Mouse (Mus musculus) lung, embryonic 16.5 days (tissue): ENCODE data around the gene Ints12. TPM values are rescaled to one million over a fixed set of nuclear protein-coding genes. Genes with fewer than 3 reads are reported as not detected.

Experiments
- ATAC-seq: fragments of 200-750 bp; cut with Nextera tagmentation; 2 replicates; pipeline ENCODE4 v1.8.0; 2017; ENCODE audit warnings: low read depth, mild to moderate bottlenecking, moderate library complexity
- H3K27ac ChIP-seq: fragments of 300-500 bp; sonication (generic); 2 replicates; pipeline ENCODE4 v1.5.1; 2014; ENCODE audit warnings: mild to moderate bottlenecking, control low read depth, low read length
- H3K27me3 ChIP-seq: fragments of 300-500 bp; sonication (generic); 2 replicates; pipeline ENCODE4 v1.6.1; 2014; ENCODE audit warnings: low read depth, low read length, mixed read lengths; ENCODE audit not compliant: control insufficient read depth, insufficient read depth
- H3K36me3 ChIP-seq: fragments of 300-500 bp; sonication (generic); 2 replicates; pipeline ENCODE4 v1.6.1; 2014; ENCODE audit warnings: low read length; ENCODE audit not compliant: control insufficient read depth, insufficient read depth
- H3K4me1 ChIP-seq: fragments of 300-500 bp; sonication (generic); replicated peaks from 2 replicates; pipeline ENCODE4 v1.6.1; 2014; ENCODE audit warnings: low read length, mixed read lengths; ENCODE audit not compliant: control insufficient read depth, insufficient read depth
- H3K4me2 ChIP-seq: fragments of 300-500 bp; sonication (generic); 2 replicates; pipeline ENCODE4 v1.6.1; 2014; ENCODE audit warnings: low read depth, low read length, control low read depth
- H3K4me3 ChIP-seq: fragments of 300-500 bp; sonication (generic); 2 replicates; pipeline ENCODE4 v1.5.1; 2014; ENCODE audit warnings: mild to moderate bottlenecking, low read length, control low read depth
- H3K9ac ChIP-seq: fragments of 300-500 bp; sonication (generic); 2 replicates; pipeline ENCODE4 v1.6.1; 2014; ENCODE audit warnings: low read length, control low read depth
- H3K9me3 ChIP-seq: fragments of 300-500 bp; sonication (generic); 2 replicates; pipeline ENCODE4 v1.6.1; 2016; ENCODE audit warnings: low read length; ENCODE audit not compliant: control insufficient read depth
- whole genome bisulfite sequencing: fragments of 180-500 bp; shearing (Covaris S2); extraction: QIAGEN DNeasy Blood & Tissue Kit; methylation state at CpG from one replicate; pipeline ENCODE4 v1.1.7; 2014; 5-methylcytosine and 5-hydroxymethylcytosine counted together
- polyA plus RNA-seq: library from polyadenylated mRNA; unstranded; fragments of >200 nt; fragmentation: Nextera tagmentation; extraction: Ambion mirVana; gene quantifications from 2 replicates; pipeline ENCODE4 v1.2.1, GENCODE M21; 2015

Ints12 gene
- polyA plus RNA-seq, 1 experiment from 2014 or later: 24.3 TPM

- Histone ChIP-seq H3K27me3 (no peaks in the 10 kb centered on the region), H3K27ac (no peak overlapping the region), H3K9me3 (no peaks in the 10 kb centered on the region), H3K4me1 (peaks cover 15% of the 10 kb centered on the region), H3K4me2 (peak overlapping the region; percentile 64), H3K9ac (no peak overlapping the region; the same call in 1 of the 2 replicates), H3K36me3 (peaks cover 2% of the 10 kb centered on the region), H3K4me3 (peak overlapping the region; percentile 95)
- 80% methylated on average over 1 of the region's 1 CpGs for WGBS
- ATAC-seq: no peak
Observed at GRCm38 (mm10) chr3:133092936-133093335, 1.3 kb downstream of the Ints12 start.

- Histone ChIP-seq H3K4me3 (no peak overlapping the region), H3K27ac (no peak overlapping the region), H3K9ac (no peak overlapping the region), H3K36me3 (peaks cover 13% of the 10 kb centered on the region), H3K9me3 (no peaks in the 10 kb centered on the region), H3K27me3 (no peaks in the 10 kb centered on the region), H3K4me1 (peaks cover 15% of the 10 kb centered on the region), H3K4me2 (no peak overlapping the region)
- ATAC-seq: no peak
- WGBS: 23% methylated on average over 1 of the region's 1 CpGs
Observed at GRCm38 (mm10) chr3:133094305-133094704, 2.7 kb downstream of the Ints12 start.

GRCm38 (mm10) chr3:133097936-133098335 lies 6.3 kb downstream of the Ints12 start:
- H3K27ac ChIP-seq: no peak overlapping the region
- 90% methylated on average over 6 of the region's 6 CpGs for WGBS
- H3K4me1 ChIP-seq: peaks cover 4% of the 10 kb centered on the region
- no peaks in the 10 kb centered on the region for H3K27me3 ChIP-seq
- H3K4me2 ChIP-seq: no peak overlapping the region
- no peaks in the 10 kb centered on the region for H3K9me3 ChIP-seq
- no peak for ATAC-seq
- no peak overlapping the region for H3K9ac ChIP-seq
- H3K36me3 ChIP-seq: peaks cover 20% of the 10 kb centered on the region
- no peak overlapping the region for H3K4me3 ChIP-seq

- H3K4me3 ChIP-seq: no peak overlapping the region
- no peaks in the 10 kb centered on the region for H3K9me3 ChIP-seq
- H3K4me1 ChIP-seq: peaks cover 4% of the 10 kb centered on the region; the same call in 1 of the 2 replicates
- no peak overlapping the region for H3K9ac ChIP-seq
- no peak overlapping the region for H3K27ac ChIP-seq
- H3K36me3 ChIP-seq: peaks cover 20% of the 10 kb centered on the region
- ATAC-seq: no peak
- H3K27me3 ChIP-seq: no peaks in the 10 kb centered on the region
- WGBS: 90% methylated on average over 4 of the region's 4 CpGs
- H3K4me2 ChIP-seq: no peak overlapping the region
Observed at GRCm38 (mm10) chr3:133098336-133098735, 6.7 kb downstream of the Ints12 start.

GRCm38 (mm10) chr3:133098909-133099308 lies 7.3 kb downstream of the Ints12 start:
- Histone ChIP-seq H3K4me1 (peaks cover 4% of the 10 kb centered on the region; the same call in 1 of the 2 replicates), H3K36me3 (peaks cover 23% of the 10 kb centered on the region)
- 70% methylated on average over 2 of the region's 2 CpGs for WGBS

GRCm38 (mm10) chr3:133103768-133104167 lies 12.1 kb downstream of the Ints12 start:
- no peak overlapping the region for H3K27ac ChIP-seq
- H3K4me1 ChIP-seq: no peaks in the 10 kb centered on the region
- no peak overlapping the region for H3K9ac ChIP-seq
- WGBS: 80% methylated on average over 3 of the region's 3 CpGs
- no peak overlapping the region for H3K4me3 ChIP-seq
- no peaks in the 10 kb centered on the region for H3K9me3 ChIP-seq
- ATAC-seq: no peak
- no peaks in the 10 kb centered on the region for H3K27me3 ChIP-seq
- peaks cover 28% of the 10 kb centered on the region for H3K36me3 ChIP-seq
- no peak overlapping the region for H3K4me2 ChIP-seq

More at GRCm38 (mm10) chr3:133098909-133099308, 7.3 kb downstream of the Ints12 start:
- Histone ChIP-seq H3K9me3 (no peaks in the 10 kb centered on the region), H3K27ac (no peak overlapping the region), H3K9ac (no peak overlapping the region), H3K4me3 (no peak overlapping the region), H3K4me2 (no peak overlapping the region), H3K27me3 (no peaks in the 10 kb centered on the region)
- no peak for ATAC-seq

- Histone ChIP-seq H3K36me3 (peaks cover 28% of the 10 kb centered on the region), H3K4me1 (no peaks in the 10 kb centered on the region), H3K4me3 (no peak overlapping the region), H3K9me3 (no peaks in the 10 kb centered on the region), H3K27me3 (no peaks in the 10 kb centered on the region), H3K27ac (no peak overlapping the region), H3K9ac (no peak overlapping the region), H3K4me2 (no peak overlapping the region)
- 86% methylated on average over 3 of the region's 3 CpGs for WGBS
- ATAC-seq: no peak
Observed at GRCm38 (mm10) chr3:133104436-133104835, 12.8 kb downstream of the Ints12 start.

- no peak for ATAC-seq
- no peaks in the 10 kb centered on the region for H3K4me1 ChIP-seq
- H3K4me3 ChIP-seq: no peak overlapping the region
Observed at GRCm38 (mm10) chr3:133108731-133109130, 17.1 kb downstream of the Ints12 start.

GRCm38 (mm10) chr3:133109844-133110243 lies 18.2 kb downstream of the Ints12 start:
- H3K4me1 ChIP-seq: no peaks in the 10 kb centered on the region
- no peak for ATAC-seq
- H3K4me3 ChIP-seq: no peak overlapping the region
- H3K9me3 ChIP-seq: no peaks in the 10 kb centered on the region
- H3K9ac ChIP-seq: no peak overlapping the region
- WGBS: 87% methylated on average over 4 of the region's 4 CpGs
- no peak overlapping the region for H3K27ac ChIP-seq
- H3K27me3 ChIP-seq: no peaks in the 10 kb centered on the region
- H3K36me3 ChIP-seq: peaks cover 22% of the 10 kb centered on the region
- H3K4me2 ChIP-seq: no peak overlapping the region

More at GRCm38 (mm10) chr3:133108731-133109130, 17.1 kb downstream of the Ints12 start:
- H3K9ac ChIP-seq: no peak overlapping the region
- H3K4me2 ChIP-seq: no peak overlapping the region
- no peak overlapping the region for H3K27ac ChIP-seq
- H3K36me3 ChIP-seq: peaks cover 27% of the 10 kb centered on the region
- H3K27me3 ChIP-seq: no peaks in the 10 kb centered on the region
- 87% methylated on average over 4 of the region's 4 CpGs for WGBS
- no peaks in the 10 kb centered on the region for H3K9me3 ChIP-seq

GRCm38 (mm10) chr3:133111741-133112140 lies 20.1 kb downstream of the Ints12 start:
- 27% methylated on average over 2 of the region's 2 CpGs for WGBS
- Histone ChIP-seq H3K4me1 (no peaks in the 10 kb centered on the region), H3K27ac (no peak overlapping the region), H3K4me3 (no peak overlapping the region), H3K4me2 (no peak overlapping the region), H3K36me3 (peaks cover 18% of the 10 kb centered on the region), H3K9me3 (no peaks in the 10 kb centered on the region), H3K27me3 (no peaks in the 10 kb centered on the region), H3K9ac (no peak overlapping the region)
- ATAC-seq: no peak
